Mouse (Mus musculus) heart, postnatal 10 days (tissue): ENCODE measurements at regions not wholly inside any gene's neighbourhood (a gene's known extent, or its start where the extent isn't known, plus 50 kb on each side); places are given as distances from the start of the nearest gene placed in this dataset.

Experiments used
- DNase-seq, 2 experiments: peaks; one replicate each; pipeline ENCODE4 v3.0.0; 2021
- intact Hi-C: fragments of 180-260 bp; cut with DNase I; formaldehyde crosslinking; loops from one replicate; pipeline ENCODE4 v1.15.1; 2025

GRCm38 (mm10) chr12:44145321-44145720 is 64.8 kb downstream of the Dnajb9 start:
- no peak for DNase-seq
- intact Hi-C loops = no loop called here

- intact Hi-C loops = no loop called here
- DNase-seq = no peak
These were observed 71.1 kb downstream of the Dnajb9 start for GRCm38 (mm10) chr12:44139026-44139425.

GRCm38 (mm10) chr12:44128874-44129273 is 81.3 kb downstream of the Dnajb9 start:
- intact Hi-C loops = no loop called here
- DNase-seq = no peak

GRCm38 (mm10) chr12:44105085-44105484 is 105.0 kb downstream of the Dnajb9 start:
- peak; percentile 2 to 14 for DNase-seq
- intact Hi-C loops = no loop called here

- no peak for DNase-seq
- intact Hi-C loops = no loop called here
These were observed 110.9 kb downstream of the Dnajb9 start for GRCm38 (mm10) chr12:44099188-44099587.

GRCm38 (mm10) chr12:44071766-44072165 is 138.4 kb downstream of the Dnajb9 start:
- intact Hi-C loops = no loop called here
- DNase-seq = no peak

GRCm38 (mm10) chr12:44056493-44057163 is 153.5 kb downstream of the Dnajb9 start:
- intact Hi-C loops = no loop called here
- no peak for DNase-seq

GRCm38 (mm10) chr12:44045806-44046205 is 164.3 kb downstream of the Dnajb9 start:
- intact Hi-C loops = no loop called here
- DNase-seq = no peak

- no peak for DNase-seq
These were observed 165.6 kb downstream of the Dnajb9 start for GRCm38 (mm10) chr12:44044388-44045105.

GRCm38 (mm10) chr12:44006795-44007194 is 203.3 kb downstream of the Dnajb9 start:
- intact Hi-C loops = no loop called here
- no peak for DNase-seq

More at GRCm38 (mm10) chr12:44044388-44045105, 165.6 kb downstream of the Dnajb9 start:
- intact Hi-C loops = no loop called here

GRCm38 (mm10) chr12:43983548-43983947 is 226.6 kb downstream of the Dnajb9 start:
- intact Hi-C loops = no loop called here
- no peak for DNase-seq

- DNase-seq = no peak
- intact Hi-C loops = no loop called here
These were observed 246.2 kb downstream of the Dnajb9 start for GRCm38 (mm10) chr12:43963973-43964372.

GRCm38 (mm10) chr12:43962551-43963120 is 247.5 kb downstream of the Dnajb9 start:
- intact Hi-C loops = no loop called here
- no peak for DNase-seq

GRCm38 (mm10) chr12:43924228-43924627 is 285.9 kb downstream of the Dnajb9 start:
- no peak for DNase-seq
- intact Hi-C loops = no loop called here

GRCm38 (mm10) chr12:43920396-43920795 is 289.7 kb downstream of the Dnajb9 start:
- DNase-seq = no peak
- intact Hi-C loops = no loop called here

- DNase-seq = no peak
- intact Hi-C loops = no loop called here
These were observed 291.0 kb downstream of the Dnajb9 start for GRCm38 (mm10) chr12:43919114-43919513.

GRCm38 (mm10) chr12:43916779-43917178 is 293.3 kb downstream of the Dnajb9 start:
- DNase-seq = no peak
- intact Hi-C loops = no loop called here

GRCm38 (mm10) chr12:43899273-43899672 is 310.9 kb downstream of the Dnajb9 start:
- intact Hi-C loops = no loop called here

GRCm38 (mm10) chr12:43885596-43885995 is 324.5 kb downstream of the Dnajb9 start:
- DNase-seq = no peak
- intact Hi-C loops = no loop called here

More at GRCm38 (mm10) chr12:43899273-43899672, 310.9 kb downstream of the Dnajb9 start:
- no peak for DNase-seq

GRCm38 (mm10) chr12:43860479-43860878 is 349.6 kb downstream of the Dnajb9 start:
- DNase-seq = no peak
- intact Hi-C loops = no loop called here

GRCm38 (mm10) chr12:43856370-43856769 is 353.8 kb downstream of the Dnajb9 start:
- intact Hi-C loops = no loop called here
- DNase-seq = no peak

GRCm38 (mm10) chr12:43852246-43852645 is 357.9 kb downstream of the Dnajb9 start:
- no peak for DNase-seq
- intact Hi-C loops = no loop called here
